Mouse (Mus musculus) heart, postnatal 4 days (tissue): Measurements from ENCODE around the gene Rnf39. TPM values are rescaled to one million over a fixed set of nuclear protein-coding genes. Genes with fewer than 3 reads are reported as not detected.
A peak's percentile ranks its signal among the peaks of the same experiment; 100 is the strongest.

Source experiments
- DNase-seq: peaks from one replicate; pipeline ENCODE4 v3.0.0; 2021
- total RNA-seq, 2 experiments: library from RNA; stranded (reverse); gene quantifications; 2 replicates each; pipeline ENCODE4 v1.2.3; 2021

Gene Rnf39
- total RNA-seq, result under 1 TPM; 0.45 TPM

DNA sequence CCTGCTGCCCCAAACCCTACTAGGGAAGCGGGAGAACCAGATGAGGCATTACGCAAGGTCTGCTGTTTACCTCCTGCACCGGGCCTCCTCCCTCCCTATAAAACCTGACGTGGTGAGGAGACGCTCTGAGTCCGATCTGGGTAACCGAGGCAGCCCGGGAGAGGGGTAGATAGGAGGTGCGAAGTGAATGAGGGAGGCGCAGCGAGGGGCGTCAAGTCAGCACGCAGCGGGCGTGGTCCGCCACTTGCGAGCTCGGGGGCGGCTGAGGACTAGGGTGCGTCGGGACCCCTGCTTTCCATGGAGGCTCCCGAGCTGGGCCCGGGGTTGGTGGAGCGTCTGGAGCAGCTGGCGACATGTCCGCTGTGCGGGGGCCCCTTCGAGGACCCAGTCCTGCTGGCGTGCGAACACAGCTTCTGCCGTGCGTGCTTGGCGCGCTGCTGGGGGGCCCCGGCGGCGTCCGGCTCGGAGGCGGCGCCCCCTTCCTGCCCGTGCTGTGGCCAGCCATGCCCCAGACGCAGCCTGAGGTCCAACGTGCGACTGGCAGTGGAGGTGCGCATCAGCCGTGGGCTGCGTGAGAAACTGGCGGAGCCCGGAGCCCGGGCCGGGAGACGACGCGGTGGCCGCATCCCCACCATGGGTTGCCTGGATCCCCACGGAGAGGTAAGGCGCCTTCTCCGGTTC, at the start of gene Rnf39:
Rnf39 (plus strand) TSS at position 128 of the 681 bp plus-strand sequence.
- peak; percentile 18 for DNase-seq

DNA sequence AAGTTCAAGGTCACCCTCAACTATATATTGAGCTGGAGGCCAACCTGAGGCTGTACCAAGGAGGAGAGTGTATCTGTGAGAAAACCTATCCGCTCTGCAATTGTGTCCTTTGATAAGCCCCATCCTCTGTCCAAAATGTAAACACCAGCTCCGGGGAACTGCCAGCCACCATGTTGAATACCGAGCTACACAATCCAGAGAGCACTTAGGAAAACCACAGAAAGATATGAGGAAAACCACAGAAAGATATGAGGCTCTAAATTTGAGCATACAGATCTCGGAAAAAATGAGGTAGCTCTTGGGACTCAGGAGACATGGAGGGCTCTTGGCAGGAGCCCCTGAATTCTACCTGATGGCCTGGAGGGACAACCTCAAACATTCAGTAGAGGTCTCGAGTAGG, 49.3 kb upstream of the Rnf39 start:
- DNase-seq, result no peak

DNA sequence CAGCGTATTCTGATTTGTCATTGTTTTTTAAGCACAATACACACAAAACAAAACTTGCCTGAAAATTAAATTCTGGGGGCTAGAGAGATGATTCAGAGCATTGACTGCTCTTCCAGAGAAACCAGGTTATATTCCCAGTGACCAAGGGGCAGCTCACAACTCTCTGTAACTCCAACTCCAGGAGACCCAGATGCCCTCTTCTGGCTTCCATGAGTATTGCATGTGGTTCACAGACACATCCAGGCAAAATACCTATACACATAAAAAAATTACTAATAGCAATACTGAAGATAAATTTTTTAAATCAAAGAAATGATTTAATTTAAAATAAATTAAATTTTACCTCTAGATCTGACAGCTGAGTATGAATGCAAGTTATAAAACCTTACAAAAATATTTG, 46.1 kb upstream of the Rnf39 start:
- DNase-seq, result peak; percentile 55

DNA sequence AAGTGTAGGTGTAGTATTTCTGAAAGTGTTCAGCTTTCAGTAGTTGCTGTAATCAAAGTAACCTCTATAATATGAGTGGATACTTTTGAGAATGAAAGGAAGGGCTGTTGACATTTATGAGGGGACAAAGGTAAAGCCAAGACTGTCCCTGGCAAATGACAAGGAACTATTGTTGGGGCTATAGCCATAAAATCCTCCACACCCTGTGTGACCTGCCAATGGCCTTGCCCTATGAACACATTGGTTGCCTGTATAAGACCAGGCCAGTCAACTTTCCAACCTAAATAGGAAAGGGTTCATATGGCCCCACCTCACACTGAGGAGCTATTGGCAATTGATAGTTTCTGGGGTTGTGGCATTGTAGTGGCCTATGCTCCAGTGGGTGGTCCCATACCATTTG, 45.7 kb upstream of the Rnf39 start:
- no peak for DNase-seq

DNA sequence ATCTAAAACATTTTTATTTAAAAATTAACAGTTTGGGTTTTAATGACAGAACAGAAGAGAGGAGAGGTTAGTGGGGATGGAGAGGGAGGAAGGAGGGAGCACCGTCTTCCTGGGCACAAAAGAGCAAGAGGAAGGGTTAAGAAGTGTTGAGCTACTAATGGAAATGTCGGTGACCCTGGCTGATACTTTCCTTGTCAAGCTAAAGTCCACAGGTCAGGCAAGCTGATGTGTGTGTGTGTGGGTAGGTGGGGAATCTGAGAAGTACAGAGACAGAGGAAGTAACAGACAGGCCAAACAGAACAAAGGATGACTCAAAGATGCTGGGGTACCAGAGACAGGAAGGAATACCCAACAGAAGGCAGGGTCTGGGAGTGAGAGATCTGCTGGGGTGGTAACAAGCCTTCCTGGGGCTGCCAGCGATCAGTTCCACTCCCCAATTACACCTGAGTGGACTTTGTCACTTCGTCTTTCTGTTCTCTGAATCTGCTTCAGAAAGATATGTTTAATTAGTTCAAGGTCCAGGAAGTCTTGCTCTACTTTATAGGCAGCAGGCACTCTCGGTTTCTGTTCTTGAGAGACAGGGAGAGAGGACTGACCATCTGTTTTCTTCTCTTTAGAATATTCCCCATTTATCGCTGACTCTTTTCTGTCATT, 45.0 kb upstream of the Rnf39 start, which contains the start of gene Trim31:
Trim31 (plus strand) TSS at position 567 of the 654 bp plus-strand sequence.
- DNase-seq, result no peak

DNA sequence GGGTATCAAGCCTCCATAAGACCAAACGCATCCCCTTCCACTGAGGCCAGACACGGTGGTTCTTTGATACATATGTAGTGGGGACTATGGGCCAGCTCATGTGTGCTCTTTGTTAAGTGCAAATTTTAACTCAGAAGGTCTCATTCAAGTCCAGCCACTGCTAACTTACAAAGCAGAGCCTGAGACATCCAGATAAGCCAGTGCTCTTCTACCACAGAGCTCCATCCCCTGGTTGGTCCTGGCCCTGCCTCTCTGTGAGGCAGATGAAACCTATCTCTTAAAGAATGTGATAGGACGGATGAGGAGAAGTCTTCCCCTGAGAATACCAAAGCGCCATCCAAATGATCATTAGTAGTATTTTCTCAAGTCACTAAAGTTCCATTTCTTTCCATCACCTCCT, 43.3 kb upstream of the Rnf39 start:
- DNase-seq, result no peak

DNA sequence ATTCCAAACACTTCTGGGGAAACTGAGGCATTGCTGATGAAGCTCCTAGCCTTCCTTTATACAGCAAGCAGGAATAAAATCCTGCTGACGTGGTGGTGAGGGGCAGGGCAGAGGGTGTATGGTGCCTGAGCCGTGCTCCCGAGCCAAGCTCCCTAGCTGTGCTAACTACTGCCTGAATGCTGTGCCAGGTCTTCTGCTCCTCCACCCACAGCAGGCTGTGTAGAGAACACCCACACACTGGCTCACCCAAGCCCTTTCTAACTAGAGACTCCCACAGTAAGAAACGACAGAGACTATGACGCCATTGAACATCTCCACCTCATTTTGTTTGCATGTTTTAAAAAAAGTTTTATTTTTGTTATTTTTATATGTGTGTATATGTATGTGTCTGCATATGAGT, 42.7 kb upstream of the Rnf39 start:
- DNase-seq, result no peak

DNA sequence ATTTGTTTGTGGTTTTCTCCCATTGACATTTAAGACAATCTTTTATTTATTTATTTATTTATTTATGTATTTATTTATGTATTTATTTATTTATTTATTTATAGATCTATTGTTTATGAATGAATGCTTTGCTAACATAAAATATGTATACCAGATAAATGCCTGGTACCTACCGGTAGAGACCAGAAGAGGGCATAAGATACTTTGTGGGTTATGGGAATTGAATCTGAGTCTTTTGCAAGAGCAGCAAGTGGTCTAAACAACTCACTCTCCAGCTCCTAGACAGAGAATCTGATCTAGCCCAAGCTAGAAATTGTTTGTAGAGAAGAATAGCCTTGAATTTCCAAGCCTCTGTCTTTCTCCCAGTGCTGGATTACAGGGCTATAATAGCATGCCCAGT, 42.0 kb upstream of the Rnf39 start:
- DNase-seq, result no peak

DNA sequence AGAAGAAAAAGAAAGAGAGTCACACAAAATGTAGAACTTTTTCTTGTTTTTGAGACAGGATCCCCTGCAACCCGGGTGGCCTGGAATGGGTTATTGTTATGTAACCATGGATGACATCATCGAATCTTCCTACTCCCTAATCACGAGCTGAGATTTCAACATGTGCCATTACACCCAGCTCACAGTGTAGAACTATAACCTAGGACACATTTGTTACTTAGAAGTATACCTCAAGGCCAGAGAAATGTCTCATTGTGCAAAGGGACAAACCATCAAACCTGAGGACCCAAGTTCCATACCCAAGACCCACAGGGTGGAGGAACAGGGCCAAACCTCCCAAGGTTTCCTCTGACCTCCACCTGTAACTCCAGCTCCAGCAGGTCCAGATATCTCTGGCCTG, 39.1 kb upstream of the Rnf39 start:
- no peak for DNase-seq

DNA sequence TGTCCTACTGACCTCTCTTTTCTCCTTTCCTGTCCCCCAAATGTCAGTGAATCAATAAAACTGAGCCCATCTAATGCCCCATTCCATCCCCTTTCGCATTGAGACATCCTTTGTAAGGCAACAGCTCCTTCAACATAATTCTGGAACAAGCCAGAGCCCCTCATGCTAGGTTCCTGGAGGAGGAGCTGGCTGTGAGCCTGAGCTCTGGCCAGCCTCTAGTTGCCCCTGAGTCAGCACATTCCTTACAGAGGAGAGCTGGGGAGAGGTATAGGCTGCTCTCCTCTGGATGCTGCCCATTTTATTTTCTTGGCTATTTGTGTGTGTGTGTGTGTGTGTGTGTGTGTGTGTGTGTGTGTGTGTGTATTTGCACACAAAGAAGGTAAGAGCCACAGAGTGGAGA, 34.5 kb upstream of the Rnf39 start:
- DNase-seq, result no peak

DNA sequence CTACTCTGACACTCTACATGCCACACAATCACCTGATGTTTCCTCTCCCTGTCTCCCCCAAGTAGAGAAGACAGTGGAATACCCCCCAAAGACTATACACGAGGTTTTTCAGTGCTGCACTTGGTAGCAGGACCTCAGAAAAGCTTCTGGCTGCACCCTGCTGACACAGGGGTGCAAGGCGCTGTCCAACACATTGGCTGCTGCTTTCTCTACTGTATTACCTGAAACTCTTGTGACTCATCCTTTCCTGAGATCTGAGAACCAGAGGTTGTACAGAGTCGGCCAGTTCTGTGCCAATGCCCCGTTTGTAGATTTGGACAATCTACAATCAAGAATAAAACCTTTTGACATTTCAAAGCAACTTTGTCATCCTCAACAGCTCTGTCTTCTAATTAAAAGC, 32.9 kb upstream of the Rnf39 start:
- no peak for DNase-seq

DNA sequence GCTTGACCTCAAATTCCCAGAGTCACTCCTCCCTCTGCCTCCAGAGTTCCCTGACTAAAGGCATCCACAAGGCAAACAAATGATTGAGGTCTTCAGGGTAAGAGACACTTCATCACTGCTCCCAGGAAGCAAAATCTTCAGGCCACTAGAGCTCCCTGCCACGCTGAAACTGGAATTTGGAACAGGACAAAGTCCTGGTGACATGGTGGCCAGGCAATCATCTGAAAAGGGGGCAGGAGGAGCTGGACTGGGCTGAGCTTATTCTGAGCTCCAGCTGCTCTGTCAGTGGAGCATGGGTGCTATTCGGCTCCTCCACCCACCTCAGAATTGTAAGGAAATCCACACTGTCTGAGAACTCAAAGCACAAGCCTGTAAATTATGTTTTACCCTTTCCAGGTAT, 30.7 kb upstream of the Rnf39 start:
- no peak for DNase-seq

DNA sequence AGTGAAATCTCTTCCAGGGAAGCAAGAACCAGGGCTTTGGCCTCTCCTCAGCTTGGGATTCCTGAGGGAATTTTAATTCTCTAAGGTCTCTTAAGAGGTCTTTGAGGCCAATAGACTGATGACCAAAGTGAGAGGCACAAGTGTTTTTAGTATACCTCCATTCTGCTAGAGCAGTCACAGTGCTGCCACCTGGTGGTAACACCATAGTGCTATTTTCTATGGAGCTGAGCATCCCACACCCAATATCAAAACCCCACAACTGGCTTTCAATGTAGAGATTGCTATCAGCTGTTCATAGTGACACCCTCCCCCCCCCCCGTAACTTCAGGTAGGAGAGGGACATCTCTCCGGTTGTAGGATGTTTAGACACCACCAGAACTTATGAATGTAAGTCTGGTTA, 28.6 kb upstream of the Rnf39 start:
- peak; percentile 84 for DNase-seq

DNA sequence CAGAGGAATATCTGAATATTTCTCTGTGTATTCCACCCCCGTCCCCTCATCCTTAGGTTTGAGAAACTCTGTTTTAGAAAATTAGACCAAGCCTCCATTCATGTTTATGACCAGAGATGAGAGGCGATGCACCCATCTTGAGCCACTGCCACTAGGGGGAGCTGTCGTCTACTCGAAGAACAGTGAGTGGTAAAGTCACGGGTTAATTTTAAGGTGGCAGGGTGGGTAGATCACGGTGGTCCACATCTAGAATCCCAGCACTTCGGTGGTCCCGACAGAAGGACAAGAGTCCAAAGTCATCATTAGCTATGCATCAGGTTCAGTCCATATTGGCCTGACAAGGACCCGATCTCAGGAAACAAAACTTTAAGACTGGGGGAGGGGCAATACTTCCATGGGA, 27.6 kb upstream of the Rnf39 start:
- DNase-seq, result peak; percentile 75

DNA sequence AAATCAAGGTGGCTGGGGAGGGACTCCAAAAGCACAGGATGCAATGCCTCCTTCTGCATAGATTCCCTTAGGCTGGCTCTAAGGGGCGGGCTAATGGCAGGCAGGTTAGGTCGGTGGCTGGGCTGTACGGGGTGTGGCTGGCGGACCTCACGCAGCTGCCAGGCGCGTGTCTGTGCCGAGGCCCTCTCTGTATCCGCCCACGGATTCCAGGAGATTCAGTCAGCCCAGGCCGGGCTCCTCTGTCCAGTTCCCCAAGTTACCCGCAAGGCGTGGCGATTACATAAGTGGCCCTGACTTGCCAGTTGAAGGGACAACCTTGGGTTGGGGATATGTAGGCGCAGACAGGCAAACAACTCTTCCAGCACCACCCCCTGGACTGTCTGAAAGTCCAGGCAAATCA, 22.5 kb upstream of the Rnf39 start:
- no peak for DNase-seq

DNA sequence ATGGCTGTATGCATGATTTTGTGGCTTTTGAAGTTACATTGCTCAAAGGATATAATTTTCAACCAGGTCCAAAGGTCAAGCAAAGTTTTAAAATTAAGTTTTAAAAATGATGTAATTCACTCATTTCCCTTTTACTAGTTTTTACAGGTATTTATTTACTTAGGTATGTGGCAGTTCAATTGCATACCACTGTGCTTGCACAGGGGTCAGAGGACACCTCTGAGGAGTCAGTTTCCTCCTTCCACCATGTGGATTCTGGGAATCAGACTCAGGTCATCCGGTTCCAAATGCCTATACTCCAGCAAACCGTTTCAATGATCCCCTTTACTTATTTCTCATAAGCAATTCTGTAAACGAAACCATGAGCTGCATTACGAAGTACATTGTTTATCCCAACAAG, 20.0 kb upstream of the Rnf39 start:
- no peak for DNase-seq

DNA sequence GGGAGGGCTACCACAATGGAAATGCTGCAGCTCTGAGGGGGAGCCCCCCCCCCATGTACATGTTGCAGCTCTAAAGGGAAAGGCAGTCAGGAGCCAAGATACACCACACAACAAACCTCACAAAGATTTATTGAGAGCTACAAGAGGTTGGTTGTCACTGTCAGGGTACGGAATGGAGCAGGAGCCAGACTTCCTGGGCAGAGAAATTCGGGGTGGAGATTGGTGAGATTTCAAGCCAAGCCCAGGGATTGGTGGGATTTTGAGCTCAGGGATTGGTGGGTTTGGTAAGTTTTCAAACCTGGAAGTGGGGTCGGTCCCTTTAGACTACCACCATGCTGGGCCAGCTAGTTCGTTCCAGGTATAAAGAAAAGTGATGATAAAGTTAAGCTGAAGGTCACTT, 19.2 kb upstream of the Rnf39 start:
- DNase-seq, result no peak

DNA sequence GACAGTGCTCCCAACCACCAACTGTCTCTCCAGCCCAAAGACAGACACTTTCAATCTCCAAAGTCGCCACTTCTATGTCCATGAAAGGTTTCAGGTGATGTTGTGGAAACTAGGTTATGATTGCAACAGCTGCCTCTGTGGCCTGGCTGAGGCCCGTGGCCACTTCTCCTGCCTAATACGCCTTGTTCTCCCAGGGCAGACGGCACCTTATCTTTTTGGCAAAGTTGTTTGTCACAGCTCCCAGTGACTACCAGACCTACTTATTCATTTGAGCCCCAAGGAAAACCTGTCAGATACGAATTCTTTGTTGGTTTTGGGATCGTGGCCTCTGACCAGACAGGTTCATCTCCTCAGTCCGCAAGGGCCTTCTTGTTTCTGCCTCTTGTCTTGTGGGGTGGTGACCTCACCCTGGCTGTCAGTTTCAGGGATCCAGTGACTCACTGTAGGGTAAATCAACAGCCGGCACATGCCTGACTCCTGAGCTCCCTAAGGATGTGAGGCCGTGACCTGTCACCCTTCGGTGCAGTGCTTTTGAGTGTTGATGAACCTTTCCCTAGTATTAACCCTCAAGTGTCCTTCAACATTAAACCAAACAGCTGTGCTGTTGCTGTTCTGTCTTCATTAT, 15.1 kb upstream of the Rnf39 start:
- DNase-seq, result no peak

DNA sequence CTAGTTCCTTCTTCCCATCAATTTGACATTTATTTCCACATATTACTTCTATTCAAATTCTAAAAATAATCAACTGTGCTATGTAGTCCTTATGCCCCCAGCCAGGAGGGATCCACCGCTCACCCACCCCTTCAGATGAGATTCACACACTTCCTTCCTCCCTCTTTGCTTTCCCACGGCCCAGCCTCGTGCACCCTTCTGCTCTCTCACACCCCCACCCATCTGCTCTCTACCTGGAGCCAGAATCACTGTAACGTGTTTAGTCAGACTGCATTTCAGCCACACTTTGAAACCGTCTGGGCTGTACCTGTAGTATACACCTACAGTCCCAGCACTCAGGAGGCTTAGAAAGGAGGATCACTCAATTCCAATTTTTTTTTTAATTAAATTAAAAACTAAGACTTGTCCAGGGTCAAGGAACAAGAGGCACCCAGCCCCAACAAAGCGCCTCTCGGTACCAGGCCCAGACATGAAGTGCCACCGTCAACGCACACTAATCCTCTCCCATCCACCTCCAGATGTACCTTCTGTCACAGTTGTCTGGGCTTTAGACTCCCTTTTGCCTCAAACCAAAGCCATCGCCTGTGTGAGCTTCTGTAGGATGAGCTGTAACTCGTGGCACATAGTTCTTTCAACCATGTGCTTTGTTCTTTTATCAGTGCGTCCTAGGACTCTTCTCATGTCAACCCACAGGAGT, 13.3 kb upstream of the Rnf39 start:
- no peak for DNase-seq

DNA sequence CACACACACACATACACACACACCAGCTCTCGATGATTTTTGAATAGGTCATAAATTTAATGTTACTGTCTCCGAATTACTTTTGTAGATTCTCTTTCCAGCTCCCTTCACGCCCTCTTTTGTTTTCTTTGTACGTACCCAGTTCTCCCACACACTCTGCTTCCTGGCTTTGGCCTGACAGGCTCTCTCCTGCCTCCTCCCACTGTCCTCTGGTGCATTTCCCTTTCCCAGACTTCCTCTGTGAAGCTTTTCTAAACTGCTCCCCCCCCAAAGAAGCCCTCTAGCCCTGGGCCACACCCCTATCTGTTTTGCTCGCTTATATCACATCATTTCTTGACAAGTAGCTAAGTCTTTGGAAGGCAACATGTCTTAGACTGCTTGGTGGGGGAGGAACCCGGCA, 12.5 kb upstream of the Rnf39 start:
- peak; percentile 41 for DNase-seq

DNA sequence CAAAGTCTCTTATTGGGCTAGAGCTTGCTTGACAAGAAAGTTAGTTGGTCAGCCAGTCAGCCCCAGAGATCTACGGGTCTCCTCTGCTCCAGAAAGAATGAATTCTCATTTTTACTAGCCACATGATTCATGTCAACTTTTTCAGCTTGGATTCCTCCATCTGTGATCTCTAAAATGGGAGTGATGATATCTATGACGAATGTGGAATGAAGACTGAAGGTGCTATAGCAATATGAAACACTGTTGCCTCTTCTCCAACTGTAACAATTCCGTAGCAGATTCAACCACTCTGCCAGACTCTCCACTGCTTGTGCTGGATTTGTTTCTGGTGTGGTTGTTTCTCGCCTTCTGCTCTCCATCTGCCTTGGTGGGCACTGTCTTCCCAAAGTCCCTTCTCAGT, 11.6 kb upstream of the Rnf39 start:
- DNase-seq, result no peak

DNA sequence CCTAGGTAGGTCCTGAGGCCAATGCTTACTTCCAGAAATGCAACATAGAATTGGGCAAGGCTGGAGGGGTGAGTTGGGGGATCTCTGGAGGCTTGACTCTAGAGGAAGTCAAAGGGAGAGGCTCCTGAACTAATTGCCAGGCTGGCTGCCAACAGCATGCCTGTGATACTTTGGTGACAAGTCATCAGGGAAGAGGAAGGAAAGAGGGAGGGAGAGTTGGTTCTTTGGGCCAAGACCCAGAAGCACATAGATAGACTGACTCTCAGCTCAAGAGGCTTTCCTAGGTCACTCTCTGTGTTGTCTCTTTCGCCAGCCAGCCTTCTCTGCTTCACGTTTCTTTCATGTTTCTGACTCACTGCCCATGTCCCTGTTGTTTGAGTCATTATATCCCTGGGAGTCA, 10.9 kb upstream of the Rnf39 start:
- peak; percentile 66 for DNase-seq

DNA sequence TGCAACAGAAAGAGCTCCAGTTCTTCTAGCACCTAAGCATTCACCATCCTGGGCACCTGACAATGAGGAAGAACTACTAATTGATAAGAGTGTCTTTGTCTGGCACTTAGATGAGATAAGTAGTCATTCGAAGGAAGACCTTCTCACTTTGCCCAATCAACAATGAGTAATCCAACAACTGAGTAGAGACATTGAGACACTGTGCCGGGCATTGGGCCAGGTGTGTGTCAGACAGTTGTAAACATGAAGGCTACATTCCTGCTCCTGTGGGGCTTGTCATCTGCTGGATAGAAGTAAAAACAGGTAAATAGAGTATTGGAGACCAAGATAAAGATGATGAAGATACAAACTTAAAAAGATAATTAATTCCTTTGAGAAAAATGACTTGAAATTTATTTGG, 4.7 kb upstream of the Rnf39 start:
- no peak for DNase-seq

DNA sequence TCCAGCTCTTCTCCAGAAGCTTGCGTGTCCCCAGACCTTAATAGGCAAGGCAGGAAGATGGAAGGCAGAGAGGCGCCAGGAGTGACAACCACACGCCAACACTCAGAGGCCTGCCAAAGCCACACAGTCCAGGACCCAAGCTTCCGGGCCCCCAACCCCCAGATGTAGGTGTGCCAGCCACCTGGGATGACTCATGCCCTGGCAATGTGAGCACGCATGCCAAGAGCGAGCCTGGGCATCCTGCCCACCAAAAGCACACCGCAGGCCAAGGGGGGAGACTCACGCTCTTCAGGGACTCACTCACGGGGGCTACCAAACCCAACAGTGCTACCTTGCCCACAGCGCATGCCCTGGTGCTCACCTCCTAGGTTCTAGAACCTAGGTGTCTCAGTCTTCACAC, 327 bp upstream of the Rnf39 start:
- DNase-seq, result peak; percentile 69
